Mouse (Mus musculus): Measurements from ENCODE around the gene Gm14214.

The Gm14214 gene

DNA sequence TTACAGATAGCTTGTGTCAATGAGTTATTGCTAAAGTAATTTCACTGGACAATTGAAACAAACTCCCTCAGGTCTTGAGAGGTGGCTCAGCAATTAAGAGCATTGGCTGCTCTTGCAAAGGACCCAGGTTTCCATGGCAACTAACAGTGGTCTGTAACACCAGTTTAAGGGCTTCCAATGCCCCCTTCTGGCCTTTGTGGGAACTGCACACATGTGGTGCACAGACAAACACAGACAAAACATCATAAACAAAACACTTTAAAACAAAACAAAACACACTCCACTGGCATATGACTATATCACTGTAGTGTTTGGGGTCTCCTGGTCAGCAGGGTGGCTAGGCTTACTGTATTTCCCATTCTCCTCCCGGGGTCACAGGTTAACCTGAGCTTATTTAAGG, 4.2 kb upstream of the Gm14214 start:
- DNase-seq: no peak

DNA sequence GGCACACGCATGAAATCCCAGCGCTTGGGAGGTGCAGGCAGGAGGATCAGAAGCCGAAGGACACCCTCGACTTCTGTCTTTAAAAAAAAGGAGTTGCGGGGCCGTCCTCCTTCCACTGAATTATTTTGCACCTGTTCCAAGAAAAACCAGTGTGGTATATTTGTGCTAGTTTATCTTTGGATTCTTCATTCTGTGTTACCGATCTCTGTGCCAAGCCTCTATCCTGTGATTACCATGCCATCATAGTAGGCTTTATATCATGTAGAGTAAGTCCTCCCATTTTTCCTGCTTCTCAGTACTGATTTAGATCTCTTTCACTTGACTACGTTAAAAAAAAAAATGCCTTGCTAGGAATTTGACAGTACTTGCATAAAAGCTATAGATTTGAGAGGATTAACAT, 1.8 kb upstream of the Gm14214 start:
- DNase-seq: no peak

- DNase-seq: no peak
These were observed 2.8 kb downstream of the Gm14214 start for GRCm38 (mm10) chr2:154767051-154767450.

DNA sequence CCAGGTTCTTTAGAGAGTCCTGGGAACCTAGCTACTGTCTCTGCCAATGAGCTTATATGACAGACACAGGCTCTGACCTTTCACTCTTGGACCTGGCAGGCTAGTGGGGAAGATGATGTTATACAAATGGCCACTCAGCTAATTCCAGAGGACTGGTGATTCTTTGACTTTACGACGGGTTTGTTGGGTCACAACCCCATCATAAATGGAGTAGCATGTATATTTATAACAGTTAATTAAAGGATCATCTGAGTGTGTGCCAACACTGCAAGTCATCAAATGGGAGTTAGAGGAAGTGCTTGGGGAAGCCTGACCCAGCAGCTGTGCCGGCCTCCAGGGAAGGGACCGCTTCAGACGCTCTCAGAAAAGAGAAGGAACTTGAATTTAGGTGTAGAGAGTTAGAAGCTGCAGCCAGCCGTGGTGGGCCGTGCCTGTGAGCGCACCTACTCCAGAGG, 4.2 kb downstream of the Gm14214 start:
- no peak for DNase-seq

DNA sequence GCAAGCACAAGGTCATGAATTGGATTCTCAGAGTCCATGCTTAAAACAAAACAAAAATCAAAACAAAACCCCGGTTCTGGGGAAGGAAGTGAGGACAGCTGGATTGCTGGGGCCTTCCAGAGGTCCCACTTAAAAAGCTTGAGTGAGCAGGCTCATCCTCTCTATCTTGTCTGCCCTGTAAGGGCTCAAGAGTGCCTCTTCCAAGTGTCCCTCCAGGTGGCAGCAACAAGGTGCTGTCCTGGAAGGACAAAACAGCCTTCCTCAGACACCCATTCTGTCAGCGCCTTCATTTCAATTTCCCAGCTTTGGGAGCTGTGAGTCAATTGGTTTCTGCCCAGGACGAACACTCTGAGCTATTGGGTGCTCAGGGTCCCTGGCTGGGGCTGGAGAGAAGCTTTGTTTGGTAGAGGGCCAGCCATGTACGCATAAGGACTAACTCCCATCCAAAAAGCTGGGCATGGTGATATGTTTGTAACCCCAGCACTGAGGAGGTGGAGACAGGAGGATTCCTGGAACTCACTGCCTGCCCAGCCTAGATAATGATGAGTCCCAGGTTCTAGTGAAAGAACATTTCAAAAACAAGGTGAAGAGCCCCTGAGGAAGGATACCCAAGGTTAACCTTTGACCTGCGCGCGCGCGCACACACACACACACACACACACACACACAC, 4.9 kb downstream of the Gm14214 start:
- DNase-seq: no peak

- no peak for DNase-seq
These were observed 6.6 kb downstream of the Gm14214 start for GRCm38 (mm10) chr2:154763226-154763625.

DNA sequence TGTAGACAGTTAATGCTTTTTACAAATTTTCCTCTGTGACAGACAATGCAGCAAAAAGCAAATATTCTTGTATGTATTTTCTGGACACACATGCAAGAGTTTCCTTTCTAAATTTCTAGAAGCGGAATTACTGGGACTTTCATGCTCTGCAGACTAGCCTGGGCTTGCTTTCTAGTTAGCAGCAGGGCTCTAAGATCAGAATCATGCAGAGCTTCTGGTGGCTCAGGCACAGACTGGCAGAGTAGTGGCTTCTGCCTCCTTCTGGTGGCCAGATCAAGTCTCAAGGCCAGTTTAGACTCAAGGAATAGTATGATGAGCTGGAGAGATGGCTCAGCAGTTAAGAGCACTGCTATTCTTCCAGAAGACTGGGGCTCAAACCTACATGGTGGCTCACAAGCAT, 11.4 kb downstream of the Gm14214 start:
- no peak for DNase-seq

DNA sequence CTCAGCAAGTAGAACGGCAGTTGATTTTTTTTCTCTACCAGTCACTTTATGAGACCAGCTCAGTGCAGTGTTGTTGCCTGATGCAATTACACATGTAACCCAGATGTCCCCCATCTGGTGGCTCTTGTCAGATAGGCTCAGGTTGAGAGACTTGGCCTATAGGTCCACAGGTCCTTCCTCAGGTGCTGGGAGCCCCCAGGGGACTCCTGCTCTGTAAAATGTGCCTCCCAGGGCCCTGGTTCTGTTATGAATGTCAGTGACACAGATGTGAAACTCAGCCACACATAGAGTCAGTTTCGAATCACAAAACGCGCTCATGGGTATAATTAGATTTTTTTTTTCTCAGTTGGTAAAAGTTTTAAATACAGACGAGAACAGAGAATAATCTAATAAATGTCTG, 12.1 kb downstream of the Gm14214 start:
- DNase-seq: no peak

DNA sequence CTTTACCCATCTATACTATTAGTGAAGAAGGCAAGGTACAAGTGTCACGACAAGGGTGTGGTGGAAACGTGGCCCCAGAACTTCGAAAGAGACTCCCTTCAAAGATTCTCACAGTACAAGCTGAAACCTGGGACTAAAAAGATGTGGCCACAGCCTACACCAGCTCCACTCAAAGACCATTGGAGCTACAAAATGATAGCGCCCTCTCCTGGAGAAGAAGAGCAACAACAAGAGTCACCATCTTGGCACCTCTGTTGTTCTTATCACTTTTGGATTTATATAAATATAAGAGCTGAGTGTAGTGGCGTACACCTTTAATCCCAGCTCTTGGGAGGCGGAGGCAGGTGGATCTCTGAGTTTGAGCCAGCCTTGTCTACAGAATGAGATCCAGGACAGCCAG, 14.0 kb downstream of the Gm14214 start:
- DNase-seq: no peak

DNA sequence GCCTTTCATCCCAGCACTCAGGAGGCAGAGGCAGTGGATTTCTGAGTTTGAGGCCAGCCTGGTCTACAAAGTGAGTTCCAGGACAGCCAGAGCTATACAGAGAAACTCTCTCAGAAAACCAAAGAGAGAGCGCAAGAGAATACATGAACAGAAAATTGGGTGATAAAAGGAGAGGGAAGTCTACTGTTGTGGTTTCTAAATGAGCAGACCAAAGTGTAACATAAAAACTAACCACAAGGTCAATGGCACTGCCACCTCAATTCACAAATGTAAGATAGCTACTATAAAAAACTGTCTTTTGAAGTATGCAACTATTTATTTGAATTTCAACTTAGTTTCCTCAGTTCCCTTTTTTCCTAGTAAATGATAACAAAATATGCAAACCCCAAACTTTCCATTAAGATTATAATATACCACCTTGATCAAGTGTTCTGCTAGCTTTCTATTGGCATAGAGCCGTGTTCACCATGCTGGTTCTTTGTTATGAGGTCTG, 15.7 kb downstream of the Gm14214 start:
- no peak for DNase-seq

GRCm38 (mm10) chr2:154751924-154752323, 17.9 kb downstream of the Gm14214 start:
- no peak for DNase-seq

GRCm38 (mm10) chr2:154749046-154750036, 20.5 kb downstream of the Gm14214 start:
- DNase-seq: no peak

DNA sequence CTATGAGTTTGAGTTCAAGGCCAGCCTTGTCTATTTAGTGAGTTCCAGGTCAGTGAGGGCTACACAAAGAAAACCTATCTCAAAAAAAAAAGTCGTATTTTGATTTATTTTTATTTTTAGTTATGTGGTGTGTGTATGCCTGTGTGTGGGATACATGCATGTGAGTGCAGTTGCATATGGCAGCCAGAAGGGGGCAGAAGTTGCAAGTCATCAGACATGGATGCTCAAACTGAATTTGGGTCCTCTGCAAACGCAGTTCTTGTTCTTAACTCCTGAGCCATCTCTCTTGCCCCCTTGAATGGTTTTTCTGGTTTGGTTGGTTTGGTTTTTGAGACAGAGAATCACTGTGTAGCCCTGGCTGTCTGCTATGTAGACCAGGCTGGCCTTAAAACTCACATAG, 21.4 kb downstream of the Gm14214 start:
- no peak for DNase-seq

DNA sequence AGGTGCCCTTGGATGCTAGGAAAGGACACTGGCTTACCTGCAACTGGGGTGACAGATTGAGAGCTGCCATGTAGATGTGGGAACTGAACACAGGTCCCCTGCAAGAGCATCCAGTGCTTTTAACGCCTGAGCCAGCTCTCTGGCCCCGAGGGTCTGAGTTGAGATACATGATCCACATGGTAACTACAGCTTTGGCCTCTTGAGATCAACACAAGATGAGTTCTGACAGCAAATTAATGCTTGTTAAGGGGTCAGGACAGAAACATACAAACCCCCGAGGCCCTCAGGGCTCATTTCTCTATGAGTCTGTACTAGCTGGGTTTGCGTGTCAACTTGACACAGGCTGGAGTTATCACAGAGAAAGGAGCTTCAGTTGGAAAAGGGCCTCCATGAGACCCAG, 25.9 kb downstream of the Gm14214 start:
- no peak for DNase-seq

DNA sequence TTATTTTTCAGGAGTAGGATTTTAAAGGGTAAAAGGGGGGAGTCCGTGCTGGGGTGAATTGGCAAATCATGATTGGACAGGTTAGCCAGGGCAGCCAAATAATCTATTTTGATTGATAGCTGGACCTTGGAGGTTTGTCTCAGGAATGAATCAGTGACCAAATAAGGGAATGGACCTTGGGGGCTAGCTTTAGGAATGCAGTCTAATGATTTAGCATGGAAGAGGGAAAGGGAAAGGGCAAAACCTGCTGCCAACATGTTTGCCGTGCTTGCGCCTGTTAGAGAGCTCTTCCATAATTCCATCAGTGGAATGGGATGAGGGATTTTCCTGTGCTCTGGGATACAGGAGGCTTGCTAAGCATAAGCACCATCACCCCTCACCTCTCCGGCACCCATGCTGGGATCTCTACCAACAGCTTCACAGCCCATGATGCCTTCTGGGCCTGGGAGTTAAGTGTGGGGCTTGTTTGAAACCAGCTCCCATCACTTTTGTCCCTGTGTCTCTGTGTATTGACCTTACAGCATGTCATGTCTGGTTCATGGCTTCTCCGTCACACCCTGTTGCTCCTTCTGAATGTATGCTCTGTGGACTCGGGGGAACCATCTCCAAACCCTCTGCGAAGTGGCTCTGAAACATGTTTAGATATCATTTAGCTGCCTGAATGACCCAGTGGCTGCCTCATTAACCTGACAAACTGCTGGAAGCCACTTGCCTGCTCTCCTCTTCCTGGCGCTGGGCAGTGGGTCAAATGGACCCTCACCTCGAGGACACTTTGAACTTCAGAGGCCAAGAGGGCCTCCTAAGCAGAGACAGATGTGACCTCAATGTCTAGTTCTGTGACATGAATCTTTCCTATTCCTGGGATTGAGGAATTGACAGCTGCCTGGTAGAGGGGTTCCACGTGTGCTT, 26.7 kb downstream of the Gm14214 start:
- no peak for DNase-seq

GRCm38 (mm10) chr2:154738621-154739020, 31.2 kb downstream of the Gm14214 start:
- no peak for DNase-seq

- no peak for DNase-seq
These were observed 33.8 kb downstream of the Gm14214 start for GRCm38 (mm10) chr2:154735986-154736385.

DNA sequence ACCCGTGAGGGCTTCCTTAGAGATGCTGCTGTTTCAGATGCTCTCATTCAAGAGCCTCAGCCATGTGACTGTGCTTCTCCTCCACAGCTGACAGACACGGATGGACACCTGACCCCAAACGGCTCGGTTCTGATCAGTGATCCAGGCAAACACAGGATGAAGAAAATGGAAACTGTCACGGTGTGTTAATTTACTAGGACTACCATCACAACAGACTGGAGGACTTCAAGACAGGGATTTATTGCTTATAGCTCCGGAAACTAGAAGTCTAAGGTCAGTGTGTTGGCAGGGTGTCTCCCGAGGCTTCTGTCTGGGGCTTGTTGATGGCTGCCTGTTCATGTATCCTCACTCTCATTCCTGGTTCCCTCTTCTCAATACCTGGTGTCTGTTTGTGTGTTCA, 34.4 kb downstream of the Gm14214 start:
- DNase-seq: no peak

GRCm38 (mm10) chr2:154734977-154735376, 34.9 kb downstream of the Gm14214 start:
- DNase-seq: no peak

GRCm38 (mm10) chr2:154732503-154733141, 37.2 kb downstream of the Gm14214 start:
- DNase-seq: no peak

DNA sequence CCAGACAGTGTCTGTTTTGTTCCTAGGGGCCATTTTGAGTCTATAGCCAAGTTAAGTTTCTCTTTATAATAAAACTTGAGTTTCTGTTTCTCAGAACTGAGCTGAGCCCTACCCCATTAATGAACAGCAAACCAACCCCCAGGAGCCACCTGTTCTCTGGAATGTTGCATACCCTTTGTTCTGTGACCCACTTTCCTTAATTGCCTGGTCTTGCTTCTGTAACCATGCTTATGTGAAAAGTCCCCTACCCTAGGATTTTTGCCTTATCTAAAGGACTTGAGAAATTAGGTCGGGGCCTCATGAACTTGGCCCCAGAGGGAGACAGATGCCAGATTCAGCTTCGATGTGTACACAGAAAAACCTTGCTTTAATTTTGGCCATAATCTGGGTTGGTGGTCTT, 37.9 kb downstream of the Gm14214 start:
- DNase-seq: no peak

DNA sequence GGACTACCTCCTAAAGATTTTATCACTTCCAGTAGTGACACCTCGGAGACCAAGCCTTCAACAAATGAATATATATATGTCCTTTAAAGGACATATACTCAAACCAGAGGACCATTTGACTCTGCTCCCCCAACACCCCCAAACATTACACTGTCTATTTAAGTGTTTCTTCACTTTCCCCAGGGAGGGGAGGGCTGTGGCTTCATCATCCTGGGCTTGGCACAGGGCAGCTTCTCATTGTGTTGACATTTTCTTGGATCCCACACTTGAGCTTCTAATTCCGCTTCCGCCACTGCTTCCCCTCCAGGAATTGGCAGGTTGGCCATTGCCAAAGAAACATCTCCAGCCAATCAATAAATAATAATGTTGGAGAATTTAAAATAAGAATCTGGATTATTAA, 39.0 kb downstream of the Gm14214 start:
- no peak for DNase-seq

Measured in layer of hippocampus, adult 9-11 months (tissue).